Mouse (Mus musculus) midbrain, postnatal 0 days (tissue): ENCODE measurements around the gene Ing5. TPM values are rescaled to one million over a fixed set of nuclear protein-coding genes. Genes with fewer than 3 reads are reported as not detected.

Experiments used
- ATAC-seq: fragments of 200-750 bp; cut with Nextera tagmentation; 2 replicates; pipeline ENCODE4 v1.8.0; 2017; ENCODE audit warnings: moderate number of reproducible peaks, mild to moderate bottlenecking, moderate TSS enrichment, moderate library complexity; ENCODE audit not compliant: low FRiP score
- DNase-seq: peaks from one replicate; pipeline ENCODE4 v3.0.0-alpha.2; 2015; ENCODE audit warnings: low spot score
- H3K27ac ChIP-seq: fragments of 300-500 bp; sonication (generic); 2 replicates; pipeline ENCODE4 v1.5.1; 2014; ENCODE audit warnings: low read depth, mild to moderate bottlenecking, low read length, mixed read lengths
- H3K27me3 ChIP-seq: fragments of 300-500 bp; sonication (generic); 2 replicates; pipeline ENCODE4 v1.6.1; 2014; ENCODE audit warnings: low read length, control low read depth, mixed read lengths; ENCODE audit not compliant: insufficient read depth
- H3K36me3 ChIP-seq: fragments of 300-500 bp; sonication (generic); 2 replicates; pipeline ENCODE4 v1.6.1; 2014; ENCODE audit warnings: low read length, control low read depth, mixed read lengths; ENCODE audit not compliant: insufficient read depth
- H3K4me1 ChIP-seq: fragments of 300-500 bp; sonication (generic); 2 replicates; pipeline ENCODE4 v1.6.1; 2014; ENCODE audit warnings: mild to moderate bottlenecking, control low read depth, antibody characterized with exemption, low read length, mixed read lengths; ENCODE audit not compliant: insufficient read depth
- H3K4me2 ChIP-seq: fragments of 300-500 bp; sonication (generic); 2 replicates; pipeline ENCODE4 v1.6.1; 2014; ENCODE audit warnings: low read depth, mild to moderate bottlenecking, low read length, mixed read lengths; ENCODE audit not compliant: poor library complexity, severe bottlenecking
- H3K4me3 ChIP-seq: fragments of 300-500 bp; sonication (generic); 2 replicates; pipeline ENCODE4 v1.5.1; 2014; ENCODE audit warnings: low read depth, mild to moderate bottlenecking, low read length, moderate library complexity
- H3K9ac ChIP-seq: fragments of 300-500 bp; sonication (generic); replicated peaks from 2 replicates; pipeline ENCODE4 v1.6.1; 2014; ENCODE audit warnings: mild to moderate bottlenecking, low read length, moderate library complexity, mixed read lengths; ENCODE audit not compliant: poor library complexity, severe bottlenecking
- H3K9me3 ChIP-seq: fragments of 300-500 bp; sonication (generic); 2 replicates; pipeline ENCODE4 v1.6.1; 2016; ENCODE audit warnings: low read length, control low read depth
- CTCF ChIP-seq: IDR thresholded peaks from 2 replicates; pipeline ENCODE4 v1.5.1; 2016; ENCODE audit warnings: antibody characterized with exemption, mild to moderate bottlenecking
- WGBS: fragments of 180-500 bp; shearing (Covaris S2); extraction: QIAGEN DNeasy Blood & Tissue Kit; methylation state at CpG from one replicate; pipeline ENCODE4 v1.1.7; 2014; 5-methylcytosine and 5-hydroxymethylcytosine counted together
- polyA plus RNA-seq: library from polyadenylated mRNA; unstranded; fragments of >200 nt; fragmentation: Nextera tagmentation; extraction: Ambion mirVana; gene quantifications from 2 replicates; pipeline ENCODE4 v1.2.1, GENCODE M21; 2015
- total RNA-seq: library from RNA; depleted of rRNA; stranded (reverse); fragments of >200 nt; gene quantifications from 2 replicates; pipeline ENCODE4 v1.2.3, GENCODE M21; 2014

Ing5 gene
- total and polyA plus RNA-seq, 2 experiments from 2014 or later, result 7.1 to 12.6 TPM

DNA sequence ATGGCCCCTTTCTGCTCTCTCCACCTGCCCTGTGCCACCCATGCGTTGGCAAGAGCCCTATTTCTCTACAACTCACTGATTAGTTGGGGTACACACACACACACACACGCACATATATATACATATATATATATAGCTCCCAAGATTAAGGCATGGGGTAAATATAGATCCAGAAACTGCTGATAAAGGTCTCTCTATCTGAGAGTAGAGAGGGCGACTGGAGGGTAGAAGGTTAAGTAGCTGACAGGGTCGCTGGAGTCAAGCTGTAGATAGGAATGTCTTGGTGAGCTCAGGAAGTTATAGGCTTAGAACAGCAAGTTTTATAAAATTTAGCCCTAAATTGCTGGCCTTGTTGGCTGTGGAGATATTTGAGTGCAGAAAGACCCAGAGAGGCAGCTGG lies 1.1 kb downstream of the Ing5 start:
- H3K27ac ChIP-seq, result peak overlapping the region; percentile 95; the same call in 1 of the 2 replicates
- DNase-seq (no peak), ATAC-seq (no peak)
- peak overlapping the region; percentile 68 for H3K4me2 ChIP-seq
- peak overlapping the region; percentile 69 for H3K4me3 ChIP-seq
- H3K36me3 ChIP-seq, result peaks cover 12% of the 10 kb centered on the region; the same call in 1 of the 2 replicates
- H3K4me1 ChIP-seq, result peaks cover 7% of the 10 kb centered on the region; the same call in 1 of the 2 replicates
- peak overlapping the region; percentile 89; the same call in 1 of the 2 replicates for H3K9ac ChIP-seq
- TF ChIP-seq CTCF, result no peak
- WGBS, result 84% methylated on average over 4 of the region's 4 CpGs
- no peaks in the 10 kb centered on the region for H3K9me3 ChIP-seq
- no peaks in the 10 kb centered on the region for H3K27me3 ChIP-seq

DNA sequence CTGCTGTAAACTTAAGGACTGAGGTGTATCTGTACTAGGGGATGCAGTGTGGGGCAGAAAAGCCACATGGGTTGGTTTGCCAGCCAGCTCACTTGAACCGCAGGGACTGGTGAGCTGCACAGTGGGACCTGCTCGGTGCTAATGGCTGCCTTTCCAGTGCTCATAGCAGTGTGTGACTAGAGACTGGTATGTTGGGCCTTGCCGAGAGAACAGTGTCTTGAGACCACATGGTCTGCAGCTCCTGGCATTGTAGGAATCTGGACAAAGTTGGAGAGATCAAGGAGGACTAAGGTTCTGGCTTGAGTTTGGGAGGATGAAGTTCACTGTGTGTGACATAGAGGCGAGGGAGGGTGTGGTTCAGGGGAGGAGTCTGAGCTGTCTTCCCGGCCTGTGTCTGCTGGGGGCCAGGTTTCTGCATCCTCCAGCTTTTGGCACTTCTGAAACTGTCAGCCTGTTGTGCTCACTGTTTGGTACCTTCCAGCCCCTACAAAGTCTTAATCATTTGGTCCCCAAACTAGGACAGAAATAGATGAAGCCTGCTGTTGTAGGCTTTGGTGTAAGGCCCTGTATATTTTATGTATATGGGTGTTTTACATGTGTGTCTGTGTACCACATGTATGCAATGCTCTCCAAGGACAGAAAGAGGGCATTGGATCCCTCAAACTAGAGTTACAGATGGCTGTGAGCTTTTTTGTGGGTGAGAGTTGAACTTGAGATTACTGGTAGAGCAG lies 1.6 kb downstream of the Ing5 start:
- H3K27me3 ChIP-seq, result no peaks in the 10 kb centered on the region
- H3K4me2 ChIP-seq, result no peak overlapping the region
- no peak for TF ChIP-seq CTCF
- no peaks in the 10 kb centered on the region for H3K9me3 ChIP-seq
- H3K4me3 ChIP-seq, result no peak overlapping the region
- WGBS, result 85% methylated on average over 5 of the region's 5 CpGs
- peaks cover 12% of the 10 kb centered on the region; the same call in 1 of the 2 replicates for H3K36me3 ChIP-seq
- H3K27ac ChIP-seq, result no peak overlapping the region
- no peak for DNase-seq
- no peak for ATAC-seq
- peaks cover 7% of the 10 kb centered on the region; the same call in 1 of the 2 replicates for H3K4me1 ChIP-seq
- no peak overlapping the region for H3K9ac ChIP-seq

DNA sequence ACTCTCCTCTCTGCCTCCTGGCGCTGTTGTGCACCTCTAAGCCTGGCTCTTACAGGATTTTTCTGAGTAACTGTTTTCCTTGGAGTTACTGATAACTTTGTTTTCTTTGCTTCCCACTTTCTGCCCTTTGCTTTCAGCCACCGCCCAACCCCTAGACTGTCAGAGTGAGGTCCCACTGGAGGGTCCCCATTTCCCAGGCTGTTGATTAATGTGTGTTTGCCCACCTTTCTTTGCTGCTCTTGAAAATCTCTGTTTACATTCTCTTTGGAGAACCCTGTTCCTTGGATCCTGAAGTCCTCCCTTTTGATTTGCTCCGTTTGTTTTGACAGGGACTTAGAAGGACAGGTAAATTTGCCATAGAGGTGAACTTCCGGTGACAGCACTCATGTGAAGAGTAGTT lies 5.1 kb downstream of the Ing5 start:
- Histone ChIP-seq H3K36me3 (peaks cover 37% of the 10 kb centered on the region), H3K27me3 (no peaks in the 10 kb centered on the region), H3K9me3 (no peaks in the 10 kb centered on the region), H3K9ac (no peak overlapping the region), H3K4me2 (no peak overlapping the region), H3K4me1 (peaks cover 4% of the 10 kb centered on the region; the same call in 1 of the 2 replicates), H3K4me3 (no peak overlapping the region), H3K27ac (no peak overlapping the region)
- no peak for DNase-seq
- ATAC-seq, result no peak
- no peak for TF ChIP-seq CTCF
- 95% methylated on average over 4 of the region's 4 CpGs for WGBS

DNA sequence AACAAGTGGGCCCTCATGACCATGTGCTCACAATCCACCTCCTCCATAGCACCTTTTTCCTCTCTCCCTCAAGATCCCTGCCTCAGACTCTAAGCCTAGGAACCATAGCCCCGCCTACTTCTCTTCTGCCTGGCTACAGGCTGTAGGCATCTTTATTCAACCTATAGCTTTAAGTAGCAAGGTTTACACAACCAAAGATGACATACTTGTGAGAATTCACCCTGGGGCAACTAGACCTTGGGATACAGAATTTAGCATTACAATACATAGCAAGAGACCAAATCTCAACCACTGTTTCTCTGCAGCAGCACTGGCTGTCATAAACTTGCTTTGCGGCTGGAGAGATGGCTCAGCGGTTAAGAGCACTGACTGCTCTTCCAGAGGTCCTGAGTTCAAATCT lies 6.2 kb downstream of the Ing5 start:
- Histone ChIP-seq H3K9me3 (no peaks in the 10 kb centered on the region), H3K27ac (no peak overlapping the region), H3K9ac (no peak overlapping the region), H3K4me1 (no peaks in the 10 kb centered on the region), H3K4me3 (no peak overlapping the region), H3K4me2 (no peak overlapping the region), H3K27me3 (no peaks in the 10 kb centered on the region), H3K36me3 (peaks cover 43% of the 10 kb centered on the region)
- 92% methylated on average over 3 of the region's 3 CpGs for WGBS
- DNase-seq (no peak), ATAC-seq (no peak)
- no peak for TF ChIP-seq CTCF

DNA sequence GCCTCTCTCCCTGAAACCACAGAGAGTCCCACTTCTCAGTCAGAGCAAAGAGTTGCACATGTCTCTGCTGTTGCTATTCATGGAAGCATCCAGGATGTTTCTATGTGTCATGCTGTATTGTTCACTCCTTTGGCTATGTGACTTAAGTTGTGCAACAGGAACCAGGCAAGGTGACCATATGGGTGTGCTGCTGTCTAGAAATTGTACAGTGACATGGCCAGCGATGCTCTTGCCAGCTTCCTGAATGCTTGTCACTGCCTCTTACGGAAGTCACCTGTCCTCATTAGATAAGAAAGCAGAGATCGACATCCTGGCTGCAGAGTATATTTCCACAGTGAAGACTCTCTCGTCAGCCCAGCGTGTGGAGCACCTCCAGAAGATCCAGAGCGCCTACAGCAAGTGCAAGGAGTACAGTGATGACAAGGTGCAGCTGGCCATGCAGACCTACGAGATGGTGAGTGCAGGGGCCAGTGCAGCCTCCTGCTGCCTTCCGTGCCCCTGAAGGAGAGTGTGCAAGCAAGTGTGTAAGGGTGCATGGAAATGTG lies 7.8 kb downstream of the Ing5 start:
- WGBS, result 93% methylated on average over 8 of the region's 8 CpGs
- no peak for TF ChIP-seq CTCF
- Histone ChIP-seq H3K9ac (no peak overlapping the region), H3K4me1 (no peaks in the 10 kb centered on the region), H3K4me3 (no peak overlapping the region), H3K27ac (no peak overlapping the region), H3K9me3 (no peaks in the 10 kb centered on the region), H3K36me3 (peaks cover 54% of the 10 kb centered on the region), H3K4me2 (no peak overlapping the region), H3K27me3 (no peaks in the 10 kb centered on the region)
- ATAC-seq (no peak), DNase-seq (no peak)

DNA sequence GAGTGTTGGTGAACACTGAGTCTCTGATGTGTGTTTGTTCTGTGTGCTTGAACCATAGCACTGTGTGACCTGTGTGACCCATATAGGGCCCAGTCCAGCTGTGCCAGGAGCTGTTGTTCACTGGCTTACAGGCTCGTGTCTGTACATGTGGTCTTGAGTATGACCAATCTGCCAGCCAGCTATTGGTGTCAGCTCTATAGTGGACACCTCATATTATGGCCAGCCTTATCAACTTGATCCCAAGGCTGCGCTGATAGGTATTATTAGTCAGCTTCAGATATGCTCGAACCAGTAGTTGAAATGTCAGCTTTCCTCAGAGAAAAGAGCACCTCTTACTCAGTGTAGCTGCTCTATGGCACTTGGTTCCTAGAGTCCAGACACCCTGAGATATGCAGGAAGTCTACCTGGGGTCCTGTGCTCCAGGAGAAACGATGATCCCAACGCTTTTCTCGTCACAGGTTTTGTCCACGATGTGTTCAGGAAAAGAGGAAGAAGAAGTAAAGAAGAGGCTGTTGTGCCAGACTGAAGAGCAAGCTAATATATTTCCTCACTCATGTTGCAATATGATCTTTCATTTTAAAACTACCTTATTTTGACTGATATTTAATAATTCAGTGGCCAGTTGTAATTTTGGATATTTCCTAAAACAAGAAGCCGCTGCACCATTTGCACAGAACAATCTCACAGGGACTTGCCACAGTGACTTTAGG lies 14.2 kb downstream of the Ing5 start:
- no peaks in the 10 kb centered on the region for H3K27me3 ChIP-seq
- no peak overlapping the region for H3K9ac ChIP-seq
- no peak overlapping the region for H3K4me3 ChIP-seq
- peaks cover 59% of the 10 kb centered on the region for H3K36me3 ChIP-seq
- WGBS, result 95% methylated on average over 8 of the region's 8 CpGs
- TF ChIP-seq CTCF, result no peak
- DNase-seq (no peak), ATAC-seq (no peak)
- H3K27ac ChIP-seq, result no peak overlapping the region
- H3K9me3 ChIP-seq, result no peaks in the 10 kb centered on the region
- no peaks in the 10 kb centered on the region for H3K4me1 ChIP-seq
- no peak overlapping the region for H3K4me2 ChIP-seq
